Mouse (Mus musculus): ENCODE data around the gene Lefty1.
A peak's percentile ranks its signal among the peaks of the same experiment; 100 is the strongest.

DNA sequence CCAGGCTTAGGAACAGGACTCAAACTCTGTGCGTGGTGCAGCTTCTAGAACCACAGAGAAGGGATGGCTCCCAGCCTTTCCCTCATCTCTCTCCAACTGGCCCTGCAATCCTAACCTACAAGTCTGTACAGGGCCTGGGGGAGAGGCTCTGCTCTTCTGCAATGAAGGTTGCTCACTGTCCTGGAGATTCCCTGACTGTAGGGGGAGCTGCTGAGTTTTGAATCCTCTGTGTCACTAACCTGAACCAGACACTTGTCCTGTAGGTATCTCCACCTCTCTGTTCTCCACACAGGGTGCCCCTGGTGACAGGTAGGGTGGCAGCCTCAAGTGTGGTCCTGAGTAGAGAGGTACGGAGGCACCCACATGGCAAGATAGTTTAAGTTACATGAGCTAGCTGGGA lies 45.6 kb downstream of the Lefty1 start:
- peak; percentile 34; the same call in 1 of the 2 replicates for TF ChIP-seq CTCF (conservative IDR thresholded peaks at IDR 0.05; ENCODE audit: insufficient read depth, insufficient read length, low read depth, low read length)
- no peak for TF ChIP-seq POLR2A (IDR thresholded peaks at IDR 0.05; ENCODE audit: low read depth, low read length)

Measured in kidney, adult 2 months (tissue).